Mouse (Mus musculus): ENCODE results near the gene Ambra1.

DNA sequence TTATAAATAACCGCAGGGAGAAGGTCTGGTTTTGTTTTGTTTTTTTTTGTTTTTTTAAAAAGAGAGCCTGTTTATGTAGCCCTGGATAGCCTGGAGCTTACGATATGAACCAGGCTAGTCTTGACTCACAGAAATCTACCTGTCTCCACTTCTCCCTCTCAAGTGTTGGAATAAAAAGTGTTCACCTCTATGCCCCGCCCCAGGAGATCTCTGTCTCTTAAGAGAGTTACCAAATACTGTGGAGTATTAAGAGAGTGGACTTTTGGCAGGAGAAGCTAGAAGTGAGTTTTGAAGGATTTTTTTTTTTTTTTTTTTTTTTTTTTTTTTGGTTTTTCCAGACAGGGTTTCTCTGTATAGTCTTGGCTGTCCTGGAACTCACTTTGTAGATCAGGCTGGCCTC is 65.2 kb downstream of the Ambra1 start:
- TF ChIP-seq CTCF (IDR thresholded peaks at IDR 0.05; ENCODE audit: insufficient read depth, low read depth, low read length) (no peak), POLR2A (IDR thresholded peaks at IDR 0.05; ENCODE audit: insufficient read depth, low read depth, low read length) (no peak)
